Mouse (Mus musculus) left cerebral cortex, adult 9 months (tissue): ENCODE results near the gene Lrrc19.

Source experiments
- DNase-seq, 2 experiments: peaks; one replicate each; pipeline ENCODE4 v3.0.0; 2022; ENCODE audit warnings: low spot score in 2 of 2

Lrrc19 gene

DNA sequence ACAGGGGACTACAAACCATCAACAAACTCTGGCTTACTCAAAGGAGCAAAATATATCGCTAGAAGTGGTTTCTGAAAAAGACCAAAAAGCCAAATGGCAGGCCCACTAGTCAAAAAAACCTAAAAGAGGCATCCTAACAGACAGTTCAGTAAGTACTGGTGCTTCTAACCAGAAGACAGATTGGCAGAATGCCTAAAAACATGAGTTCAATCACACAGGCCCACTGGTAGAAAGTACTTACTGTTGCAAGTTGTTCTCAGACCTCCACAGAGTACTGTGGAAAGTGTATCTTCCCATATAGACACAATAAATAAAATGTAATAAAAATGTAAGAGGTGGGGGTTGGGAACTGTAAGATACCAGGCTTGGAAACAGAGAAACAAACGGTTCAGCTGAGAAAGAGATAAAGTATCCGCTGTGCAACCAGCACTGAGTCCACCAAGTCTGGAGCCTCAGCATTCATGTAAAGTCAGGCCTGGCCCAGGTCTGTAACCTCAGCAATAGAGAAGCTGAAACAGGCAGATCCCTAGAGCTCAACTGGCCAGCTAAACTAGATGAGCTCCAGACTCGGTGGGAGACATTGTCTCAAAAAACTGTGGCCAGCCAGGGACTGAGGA is 58.1 kb downstream of the Lrrc19 start:
- no peak for DNase-seq
